Mouse (Mus musculus) gastrocnemius, adult 18-20 months (tissue): ENCODE results near the gene Umod. TPM values are rescaled to one million over a fixed set of nuclear protein-coding genes. Genes with fewer than 3 reads are reported as not detected.

Experiments used
- DNase-seq: peaks from one replicate; pipeline ENCODE4 v3.0.0; 2021; ENCODE audit warnings: low spot score
- long read RNA-seq, 2 experiments: library from polyadenylated mRNA; stranded (forward); transcript quantifications; one replicate each; pipeline ENCODE4 v2.0.0; 2021
- total RNA-seq, 2 experiments: library from RNA; stranded (reverse); gene quantifications; 2 replicates each; pipeline ENCODE4 v1.2.3; 2021

Gene Umod
- not detected for total RNA-seq
- long read RNA-seq, experiment 1 = 0 reads
- long read RNA-seq, experiment 2 = 0 reads

DNA sequence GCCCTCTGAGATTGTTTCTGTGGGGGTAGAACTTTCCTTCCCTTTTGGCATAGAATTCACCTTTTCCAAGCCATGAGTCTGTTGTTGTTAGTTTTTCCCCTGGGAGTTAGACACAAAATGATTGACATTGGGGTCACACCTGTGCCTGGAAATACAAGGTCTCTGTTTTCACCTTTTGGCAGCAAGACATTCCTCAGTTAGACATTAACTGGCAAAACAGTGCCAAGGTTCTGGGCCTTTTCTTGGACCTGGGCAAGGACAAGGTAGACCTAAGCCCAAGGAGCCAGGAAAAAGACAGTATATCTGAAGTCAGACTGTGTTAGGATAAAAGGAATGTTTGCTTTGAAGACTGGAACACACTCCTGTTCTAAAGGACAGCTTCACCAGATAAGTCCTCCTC, at the start of gene Umod:
Gene Umod, minus strand, starts transcription at position 27 of the 400 bp plus-strand sequence.
- DNase-seq = no peak

DNA sequence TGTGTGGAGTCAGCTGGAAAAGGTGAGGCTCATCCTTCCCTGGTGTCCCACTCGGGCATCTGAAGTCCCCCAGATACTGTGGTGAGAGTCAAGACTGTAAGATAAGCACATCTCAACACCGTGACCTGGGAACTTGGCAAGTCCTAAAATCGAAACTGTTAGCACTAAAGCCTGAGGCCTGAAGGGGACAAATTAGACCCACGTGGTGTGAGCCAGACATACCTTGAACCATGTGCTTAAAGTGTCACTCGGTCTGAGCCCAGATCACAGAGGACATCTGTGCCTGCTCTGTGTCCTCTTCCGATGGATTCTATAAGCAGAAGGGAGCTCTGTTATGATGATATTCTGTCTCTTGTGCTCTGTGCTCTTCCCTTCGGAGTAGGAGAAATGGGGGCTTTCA, 49.5 kb upstream of the Umod start:
- no peak for DNase-seq

DNA sequence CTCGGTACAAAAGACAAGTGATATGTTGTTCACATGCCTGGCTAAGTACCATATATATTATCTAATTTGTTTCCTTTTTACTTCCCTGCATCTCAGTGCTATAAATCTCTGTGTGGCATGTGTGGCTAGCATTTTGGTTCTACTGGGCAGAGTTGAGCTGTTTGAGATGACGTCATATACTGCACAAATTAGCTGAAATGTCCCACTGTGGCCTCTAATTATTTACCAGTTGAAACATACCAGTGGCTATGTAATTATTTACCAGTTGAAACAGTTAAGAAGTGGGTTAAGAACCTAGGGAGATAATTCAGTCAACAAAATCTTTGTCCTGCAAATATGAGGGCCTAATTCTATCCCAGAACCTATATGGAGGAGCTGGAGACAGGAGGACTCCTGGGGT, 48.5 kb upstream of the Umod start:
- DNase-seq = no peak

DNA sequence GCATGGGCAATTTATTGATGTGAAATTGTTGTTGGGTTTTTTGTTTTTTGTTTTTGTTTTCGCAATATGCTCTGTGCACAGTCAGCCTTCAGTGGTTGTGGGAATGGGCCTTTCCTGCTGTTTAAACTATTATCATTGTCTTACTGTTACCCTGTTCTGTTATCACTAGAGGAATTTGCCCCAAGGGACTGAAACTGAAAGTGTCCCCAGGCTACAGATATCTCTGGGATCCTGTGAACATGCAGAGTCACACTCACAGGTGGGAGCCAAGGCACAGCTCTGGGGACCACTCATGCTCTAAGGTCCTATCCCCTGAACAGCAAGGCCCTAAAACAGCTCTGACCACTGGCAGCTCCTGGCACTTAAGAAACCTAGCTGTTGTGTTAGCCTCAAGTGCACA, 48.1 kb upstream of the Umod start:
- DNase-seq = no peak

- no peak for DNase-seq
Observed at GRCm38 (mm10) chr7:119526486-119526885, 47.4 kb upstream of the Umod start.

DNA sequence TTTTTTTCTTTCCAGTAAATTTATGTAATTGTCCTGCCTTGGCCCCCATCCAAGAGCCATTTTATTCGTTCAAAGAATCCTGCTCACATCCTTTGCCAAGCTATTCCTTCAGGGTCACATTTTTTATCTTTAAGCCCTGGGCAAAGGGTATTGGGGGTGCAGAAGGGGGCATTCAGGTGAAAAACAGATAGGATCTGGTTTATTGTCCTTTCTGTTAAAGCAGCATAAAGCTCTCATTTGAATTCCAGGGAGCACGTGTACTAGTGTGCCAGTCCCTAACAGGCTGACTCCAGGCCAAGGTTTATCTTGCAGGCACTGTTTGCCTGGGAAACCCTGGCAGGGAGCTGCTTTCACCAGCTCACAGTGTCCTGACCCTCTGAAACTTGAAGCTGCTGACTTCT, 46.8 kb upstream of the Umod start:
- DNase-seq = peak; percentile 9

- DNase-seq = no peak
Observed at GRCm38 (mm10) chr7:119523389-119523788, 44.3 kb upstream of the Umod start, which contains the start of gene Pdilt. Gene Pdilt, minus strand, starts transcription at chr7:119523489.

DNA sequence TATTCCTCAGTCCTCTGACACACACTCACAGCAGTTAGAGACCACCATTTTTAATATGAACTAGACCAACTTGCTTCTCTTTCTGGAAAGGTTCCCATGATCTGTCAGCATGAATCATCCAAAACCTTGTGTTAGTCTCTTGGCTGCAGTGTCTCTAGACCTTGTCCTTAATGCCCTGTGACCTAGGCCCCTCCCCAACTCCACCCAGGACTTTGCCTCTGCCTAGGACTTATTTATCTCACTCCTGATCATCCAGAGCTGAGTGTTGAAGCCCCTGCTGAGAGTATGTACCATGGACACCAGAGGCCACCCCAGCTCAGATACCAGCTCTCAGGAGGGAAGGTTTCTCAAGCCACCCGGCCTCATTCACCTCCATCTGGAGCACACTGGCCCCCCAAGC, 43.3 kb upstream of the Umod start:
- no peak for DNase-seq

GRCm38 (mm10) chr7:119521816-119522215, 42.7 kb upstream of the Umod start:
- DNase-seq = no peak

- peak; percentile 19 for DNase-seq
Observed at GRCm38 (mm10) chr7:119519654-119520053, 40.6 kb upstream of the Umod start.

GRCm38 (mm10) chr7:119519163-119519562, 40.1 kb upstream of the Umod start, which contains the start of gene Acsm5:
Gene Acsm5, plus strand, starts transcription at chr7:119519463.
- DNase-seq = no peak

DNA sequence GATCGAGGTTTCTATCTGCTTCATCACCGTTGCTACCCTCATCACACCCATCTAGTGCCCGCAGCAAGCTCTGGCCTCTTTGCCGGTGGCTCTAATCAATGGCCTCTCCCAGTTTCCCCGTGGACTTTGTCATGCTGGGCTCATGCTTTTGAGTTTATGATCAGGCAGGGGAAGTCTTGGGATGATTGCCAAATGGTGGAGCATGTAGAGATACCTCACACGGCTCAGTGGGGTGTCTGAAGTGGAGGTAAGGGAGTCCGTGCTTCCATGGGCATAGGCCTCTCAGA, 37.1 kb upstream of the Umod start:
- DNase-seq = no peak

- peak; percentile 9 for DNase-seq
Observed at GRCm38 (mm10) chr7:119515492-119516271, 36.6 kb upstream of the Umod start.

DNA sequence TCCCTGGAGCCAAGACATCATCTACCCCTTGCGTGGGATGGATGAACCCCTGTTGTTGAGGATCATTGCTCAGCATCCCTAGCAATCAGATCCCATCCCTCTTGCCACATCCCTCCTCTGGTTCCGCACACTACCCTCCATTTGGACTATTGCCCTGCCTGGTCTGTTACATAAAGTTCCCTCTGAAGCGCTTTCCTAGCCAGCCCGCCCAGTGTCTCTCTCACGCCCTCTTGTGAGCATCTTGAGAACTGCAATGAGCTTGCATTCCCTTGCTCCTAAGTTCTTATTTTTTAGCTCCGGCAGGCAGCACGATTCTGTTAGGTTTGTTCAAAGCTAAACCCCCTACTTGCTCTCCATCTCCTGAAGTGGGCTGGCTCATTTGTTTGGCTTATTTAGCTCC, 34.0 kb upstream of the Umod start:
- DNase-seq = no peak

DNA sequence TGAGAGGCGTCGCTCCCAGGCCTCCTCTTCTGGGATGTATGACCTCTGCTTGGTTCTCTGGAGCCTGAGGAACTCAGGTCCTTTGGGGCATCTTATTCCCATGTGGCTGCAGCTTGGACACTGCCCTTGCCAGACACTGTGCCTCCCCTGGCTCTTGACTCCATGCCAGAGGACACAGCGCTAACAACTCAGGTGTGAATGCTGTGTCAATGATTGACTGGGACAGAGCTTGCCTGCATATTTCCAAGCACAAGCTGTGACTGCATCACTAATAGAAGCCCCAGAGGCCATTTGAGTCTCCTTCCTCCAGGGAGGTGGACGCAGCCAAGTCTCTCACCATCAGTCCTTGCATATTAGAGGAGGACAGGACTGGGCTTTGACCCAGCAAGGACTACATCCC, 32.1 kb upstream of the Umod start:
- no peak for DNase-seq

DNA sequence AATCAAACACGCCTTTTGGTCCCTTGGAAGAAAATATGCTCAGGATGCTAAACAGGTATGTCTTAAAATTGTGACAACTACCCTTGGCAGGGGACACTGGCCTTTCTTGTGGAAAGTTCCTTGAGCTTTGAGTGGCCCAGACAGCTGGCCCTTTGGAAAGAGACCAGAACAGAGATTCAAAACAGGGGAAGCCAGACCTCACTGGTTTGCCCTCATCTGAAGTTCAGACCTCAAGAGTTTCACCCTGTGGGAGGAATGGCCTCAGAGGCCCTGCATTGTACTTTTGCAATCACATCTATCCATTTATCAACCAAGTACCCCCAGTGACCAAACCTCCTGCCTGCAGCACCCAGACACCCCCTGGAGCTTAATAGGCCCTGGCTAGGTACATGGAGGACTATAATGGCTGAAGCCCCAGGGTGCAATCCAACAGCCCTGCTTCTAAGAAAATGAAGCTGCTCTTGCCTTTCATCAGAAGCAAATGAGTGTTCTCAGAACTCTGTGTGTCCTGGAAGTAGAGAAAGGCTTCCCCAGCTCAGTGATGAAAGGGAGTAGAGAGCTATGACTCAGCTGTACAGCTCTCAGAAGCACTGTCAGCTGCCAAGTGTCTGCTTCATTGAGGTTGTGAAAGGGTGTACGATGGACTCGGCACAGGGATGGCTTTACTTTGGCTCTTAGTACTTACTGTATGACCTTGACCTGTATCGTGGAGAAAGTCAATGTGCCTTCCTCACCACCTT, 11.1 kb upstream of the Umod start:
- DNase-seq = no peak

- DNase-seq = no peak
Observed at GRCm38 (mm10) chr7:119486683-119487082, 7.6 kb upstream of the Umod start.

GRCm38 (mm10) chr7:119484154-119484553, 5.1 kb upstream of the Umod start:
- DNase-seq = no peak

DNA sequence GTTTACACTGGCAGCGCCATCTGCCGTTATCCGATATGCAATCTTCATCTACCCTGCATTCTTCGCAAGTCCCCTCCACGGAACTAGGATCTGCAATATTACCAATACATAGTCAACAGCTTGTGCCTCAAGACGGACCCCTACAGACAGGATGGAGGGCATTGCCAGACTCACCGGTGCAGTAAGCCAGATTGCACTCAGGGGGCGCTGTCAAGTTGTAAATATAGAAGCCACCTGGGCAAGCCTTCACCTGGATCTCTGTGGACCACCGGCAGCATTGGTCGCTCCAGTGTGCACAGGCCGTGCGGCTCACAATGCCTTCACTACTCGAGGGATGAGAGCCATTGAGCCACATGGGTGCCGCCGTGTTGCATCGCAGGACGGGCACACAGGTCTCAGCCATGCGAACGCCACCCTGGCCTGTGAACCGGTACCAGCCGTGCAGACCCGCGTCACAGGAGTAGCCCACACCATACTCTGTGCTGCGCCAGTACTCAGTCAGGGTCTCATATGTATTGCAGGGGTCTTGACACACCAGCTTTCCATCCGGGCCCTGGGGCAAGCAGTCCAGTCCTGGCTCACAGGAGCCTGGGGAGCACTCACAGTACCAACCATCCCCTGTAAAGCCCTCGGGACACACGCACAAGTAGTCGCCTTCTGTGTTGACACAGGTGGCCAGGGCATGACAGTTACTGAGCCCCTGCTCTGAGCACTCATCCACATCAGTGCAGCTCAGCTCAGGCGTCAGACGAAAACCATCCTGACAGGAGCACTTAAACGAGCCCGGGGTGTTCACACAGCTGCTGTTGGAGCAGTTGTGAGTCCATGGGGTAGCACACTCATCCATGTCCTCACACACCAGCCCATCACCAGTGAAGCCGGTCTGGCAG, 2.3 kb downstream of the Umod start:
- DNase-seq = no peak

DNA sequence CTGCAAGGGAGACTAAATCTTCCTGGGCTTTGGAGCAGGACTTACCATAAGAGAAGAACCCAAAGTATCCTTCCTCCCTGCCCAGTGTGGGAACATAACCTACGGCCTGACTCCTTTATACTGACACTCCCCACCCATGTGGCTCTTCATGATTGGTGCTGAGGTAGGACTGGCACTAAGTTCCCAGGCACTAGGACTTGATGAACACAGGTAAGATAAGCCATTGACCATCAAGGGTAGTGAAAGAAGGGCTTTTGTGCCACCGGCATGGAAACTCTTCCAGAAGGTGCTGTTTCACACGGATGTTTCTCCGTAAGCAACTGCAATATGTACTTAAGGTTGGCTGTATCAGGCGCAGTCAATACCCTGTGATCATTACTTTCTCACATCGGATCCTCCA, 19.9 kb downstream of the Umod start, which contains the start of gene Gp2:
Gene Gp2, minus strand, starts transcription at position 101 of the 400 bp plus-strand sequence.
- no peak for DNase-seq

GRCm38 (mm10) chr7:119454192-119454591, 24.9 kb downstream of the Umod start:
- no peak for DNase-seq

DNA sequence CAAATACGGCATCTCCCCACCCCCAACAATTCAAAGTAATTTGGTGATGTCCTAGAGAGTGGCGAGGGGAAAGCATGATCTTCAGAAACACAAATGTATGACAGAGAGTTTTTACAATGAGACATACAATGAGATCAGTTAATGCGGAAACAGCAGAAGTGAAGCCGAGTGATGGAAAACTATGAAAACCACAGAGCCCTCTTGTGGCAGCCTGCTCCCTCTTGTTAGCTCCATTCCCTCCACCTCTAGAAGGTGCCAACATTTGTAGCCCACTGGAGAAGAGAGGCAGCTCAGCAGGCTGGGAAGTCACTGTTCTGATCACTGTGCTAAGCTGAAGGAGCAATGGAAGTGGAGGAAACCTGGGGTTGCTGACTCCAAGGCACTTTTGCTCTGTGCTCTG, 35.2 kb downstream of the Umod start:
- no peak for DNase-seq
